Mouse (Mus musculus) G1E (cell line): ENCODE data around the gene Ndufa3.

ENCODE experiments used
- CTCF ChIP-seq: IDR thresholded peaks from 2 replicates; pipeline ENCODE4 v1.5.1; 2012; ENCODE audit warnings: low read depth, low read length, inconsistent platforms, mixed read lengths
- GATA1 ChIP-seq: IDR thresholded peaks from 2 replicates; pipeline ENCODE4 v1.6.1; 2012; ENCODE audit warnings: borderline replicate concordance, low read length, inconsistent platforms, mixed read lengths
- POLR2AphosphoS5 ChIP-seq: IDR thresholded peaks from 2 replicates; pipeline ENCODE4 v1.6.1; 2012; ENCODE audit warnings: low read depth, low read length, inconsistent platforms; ENCODE audit not compliant: insufficient replicate concordance
- TAL1 ChIP-seq: conservative IDR thresholded peaks from 2 replicates; pipeline ENCODE4 v1.6.1; 2012; ENCODE audit warnings: low read depth, low read length, inconsistent platforms, mixed read lengths

DNA sequence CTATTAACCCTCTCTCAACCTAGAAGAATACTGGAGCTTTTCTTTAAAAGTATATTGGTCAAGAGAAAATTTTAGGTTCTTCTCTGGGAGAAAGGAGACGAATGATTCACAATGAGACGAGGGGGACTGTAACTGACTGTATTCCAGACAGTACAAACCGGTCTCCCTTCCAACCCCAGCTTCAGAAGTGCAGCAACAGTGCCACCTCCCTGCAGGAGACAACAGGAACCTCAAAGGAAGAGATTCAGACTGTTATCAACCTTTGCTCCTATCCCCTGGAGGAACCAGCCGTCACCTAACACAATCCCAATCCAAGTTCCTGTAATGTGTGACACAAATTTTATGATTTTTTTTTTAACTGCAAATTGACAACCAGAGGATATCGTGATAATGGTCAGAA, 43.0 kb upstream of the Ndufa3 start:
- no peak for TF ChIP-seq CTCF
- no peak for TF ChIP-seq TAL1
- no peak for TF ChIP-seq POLR2AphosphoS5
- no peak for TF ChIP-seq GATA1
